Mouse (Mus musculus): Measurements from ENCODE around the gene Ache. TPM values are rescaled to one million over a fixed set of nuclear protein-coding genes. Genes with fewer than 3 reads are reported as not detected.

Ache gene
- polyA plus RNA-seq, 1 experiment from 2014 or later: 69.9 TPM

- peaks cover 28% of the 10 kb centered on the region for H3K4me1 ChIP-seq (replicated peaks)
- H3K4me3 ChIP-seq: no peak overlapping the region
- no peak overlapping the region for H3K27ac ChIP-seq (replicated peaks)
- no peak overlapping the region for H3K4me2 ChIP-seq
- 61% methylated on average over 21 of the region's 21 CpGs for WGBS
- H3K36me3 ChIP-seq: peaks cover 71% of the 10 kb centered on the region
- ATAC-seq (ENCODE audit: low FRiP score, low read depth): peak; percentile 31; the same call in 1 of the 2 replicates
- no peaks in the 10 kb centered on the region for H3K9me3 ChIP-seq
- H3K9ac ChIP-seq: no peak overlapping the region
- H3K27me3 ChIP-seq: no peaks in the 10 kb centered on the region
These were observed 13.9 kb downstream of the Ache start for GRCm38 (mm10) chr5:137301253-137301652.

- Histone ChIP-seq H3K4me2 (no peak overlapping the region), H3K27me3 (no peaks in the 10 kb centered on the region), H3K9me3 (no peaks in the 10 kb centered on the region), H3K27ac (replicated peaks) (no peak overlapping the region), H3K9ac (0 out of 2 replicates have a peak overlapping the region, but pooled peaks have one; percentile 99), H3K36me3 (peaks cover 48% of the 10 kb centered on the region), H3K4me1 (replicated peaks) (peaks cover 41% of the 10 kb centered on the region), H3K4me3 (no peak overlapping the region)
- ATAC-seq (ENCODE audit: low FRiP score, low read depth): no peak
- 92% methylated on average over 4 of the region's 4 CpGs for WGBS
These were observed 16.3 kb downstream of the Ache start for GRCm38 (mm10) chr5:137303609-137304008.

GRCm38 (mm10) chr5:137304165-137304564, 16.8 kb downstream of the Ache start:
- Histone ChIP-seq H3K4me2 (peak overlapping the region; percentile 81; the same call in 1 of the 2 replicates), H3K36me3 (peaks cover 45% of the 10 kb centered on the region), H3K27me3 (no peaks in the 10 kb centered on the region), H3K4me1 (replicated peaks) (peaks cover 41% of the 10 kb centered on the region), H3K27ac (replicated peaks) (no peak overlapping the region), H3K9ac (peak overlapping the region; percentile 99; the same call in 1 of the 2 replicates), H3K9me3 (no peaks in the 10 kb centered on the region), H3K4me3 (no peak overlapping the region)
- WGBS: 89% methylated on average over 3 of the region's 3 CpGs
- no peak for ATAC-seq (ENCODE audit: low FRiP score, low read depth)

- Histone ChIP-seq H3K27me3 (no peaks in the 10 kb centered on the region), H3K9ac (peak overlapping the region; percentile 99), H3K27ac (replicated peaks) (no peak overlapping the region), H3K4me3 (peak overlapping the region; percentile 98), H3K4me2 (peak overlapping the region; percentile 81), H3K4me1 (replicated peaks) (peaks cover 41% of the 10 kb centered on the region), H3K9me3 (no peaks in the 10 kb centered on the region), H3K36me3 (peaks cover 43% of the 10 kb centered on the region)
- ATAC-seq (ENCODE audit: low FRiP score, low read depth): no peak
- 47% methylated on average over 4 of the region's 4 CpGs for WGBS
These were observed 17.5 kb downstream of the Ache start for GRCm38 (mm10) chr5:137304816-137305215.

GRCm38 (mm10) chr5:137305822-137306221, 18.5 kb downstream of the Ache start:
- H3K36me3 ChIP-seq: peaks cover 33% of the 10 kb centered on the region
- no peaks in the 10 kb centered on the region for H3K27me3 ChIP-seq
- no peak for ATAC-seq (ENCODE audit: low FRiP score, low read depth)
- peak overlapping the region; percentile 81 for H3K4me2 ChIP-seq
- H3K4me3 ChIP-seq: peak overlapping the region; percentile 98
- 57% methylated on average over 3 of the region's 3 CpGs for WGBS
- no peaks in the 10 kb centered on the region for H3K9me3 ChIP-seq
- H3K27ac ChIP-seq (replicated peaks): no peak overlapping the region
- H3K4me1 ChIP-seq (replicated peaks): peaks cover 41% of the 10 kb centered on the region
- H3K9ac ChIP-seq: peak overlapping the region; percentile 99

GRCm38 (mm10) chr5:137306439-137307005, 19.2 kb downstream of the Ache start:
- H3K36me3 ChIP-seq: peaks cover 26% of the 10 kb centered on the region
- H3K4me1 ChIP-seq (replicated peaks): peaks cover 38% of the 10 kb centered on the region
- H3K4me2 ChIP-seq: peak overlapping the region; percentile 81
- WGBS: 13% methylated on average over 12 of the region's 12 CpGs
- H3K27ac ChIP-seq (replicated peaks): peak overlapping the region; percentile 98
- ATAC-seq (ENCODE audit: low FRiP score, low read depth): no peak
- H3K4me3 ChIP-seq: peak overlapping the region; percentile 98
- H3K9me3 ChIP-seq: no peaks in the 10 kb centered on the region
- H3K27me3 ChIP-seq: no peaks in the 10 kb centered on the region
- peak overlapping the region; percentile 99 for H3K9ac ChIP-seq

- Histone ChIP-seq H3K27me3 (no peaks in the 10 kb centered on the region), H3K36me3 (peaks cover 18% of the 10 kb centered on the region), H3K4me1 (replicated peaks) (peaks cover 38% of the 10 kb centered on the region)
These were observed 20.0 kb downstream of the Ache start, which contains the start of gene Srrt for GRCm38 (mm10) chr5:137307071-137307912. TSS of gene Srrt (minus strand) at chr5:137307674.

GRCm38 (mm10) chr5:137308356-137308755, 21.0 kb downstream of the Ache start:
- Histone ChIP-seq H3K36me3 (peaks cover 8% of the 10 kb centered on the region; the same call in 1 of the 2 replicates), H3K9me3 (no peaks in the 10 kb centered on the region), H3K4me2 (peak overlapping the region; percentile 81), H3K4me1 (replicated peaks) (peaks cover 45% of the 10 kb centered on the region), H3K4me3 (peak overlapping the region; percentile 98), H3K9ac (peak overlapping the region; percentile 99; the same call in 1 of the 2 replicates), H3K27me3 (no peaks in the 10 kb centered on the region), H3K27ac (replicated peaks) (peak overlapping the region; percentile 98)
- no peak for ATAC-seq (ENCODE audit: low FRiP score, low read depth)
- 95% methylated on average over 4 of the region's 4 CpGs for WGBS

More at GRCm38 (mm10) chr5:137307071-137307912, 20.0 kb downstream of the Ache start, which contains the start of gene Srrt:
- Histone ChIP-seq H3K9me3 (no peaks in the 10 kb centered on the region), H3K4me3 (peak within 1 kb of the TSS; percentile 98), H3K4me2 (peak within 1 kb of the TSS; percentile 81), H3K9ac (peak within 1 kb of the TSS; percentile 99), H3K27ac (replicated peaks) (peak within 1 kb of the TSS; percentile 98)
- ATAC-seq (ENCODE audit: low FRiP score, low read depth): peak; percentile 91
- WGBS: under 1% methylated on average over 69 of the region's 72 CpGs

- Histone ChIP-seq H3K9me3 (no peaks in the 10 kb centered on the region), H3K27ac (replicated peaks) (peak overlapping the region; percentile 63), H3K4me1 (replicated peaks) (peaks cover 28% of the 10 kb centered on the region), H3K36me3 (peaks cover 11% of the 10 kb centered on the region; the same call in 1 of the 2 replicates), H3K4me3 (peak overlapping the region; percentile 39), H3K9ac (peak overlapping the region; percentile 51), H3K4me2 (peak overlapping the region; percentile 59), H3K27me3 (no peaks in the 10 kb centered on the region)
- peak; percentile 35; the same call in 1 of the 2 replicates for ATAC-seq (ENCODE audit: low FRiP score, low read depth)
- 4% methylated on average over 22 of the region's 22 CpGs for WGBS
These were observed 26.3 kb downstream of the Ache start for GRCm38 (mm10) chr5:137313466-137314192.

GRCm38 (mm10) chr5:137314193-137315083, 27.1 kb downstream of the Ache start, which contains the start of gene Trip6:
TSS of gene Trip6 (minus strand) at chr5:137314404.
- H3K27me3 ChIP-seq: no peaks in the 10 kb centered on the region
- H3K4me3 ChIP-seq: peak within 1 kb of the TSS; percentile 39
- H3K4me2 ChIP-seq: peak within 1 kb of the TSS; percentile 59
- WGBS: 17% methylated on average over 30 of the region's 30 CpGs
- peak; percentile 73 for ATAC-seq (ENCODE audit: low FRiP score, low read depth)
- H3K36me3 ChIP-seq: peaks cover 6% of the 10 kb centered on the region; the same call in 1 of the 2 replicates
- peak within 1 kb of the TSS; percentile 63 for H3K27ac ChIP-seq (replicated peaks)
- H3K4me1 ChIP-seq (replicated peaks): peaks cover 28% of the 10 kb centered on the region
- H3K9me3 ChIP-seq: no peaks in the 10 kb centered on the region
- H3K9ac ChIP-seq: peak within 1 kb of the TSS; percentile 51

All from hindbrain, embryonic 15.5 days (tissue).